Mouse (Mus musculus) ovary, postnatal 10 days (tissue): ENCODE data around the gene Synj2.

Experiments
- DNase-seq: peaks from one replicate; pipeline ENCODE4 v3.0.0; 2022; ENCODE audit warnings: low spot score

Gene Synj2

DNA sequence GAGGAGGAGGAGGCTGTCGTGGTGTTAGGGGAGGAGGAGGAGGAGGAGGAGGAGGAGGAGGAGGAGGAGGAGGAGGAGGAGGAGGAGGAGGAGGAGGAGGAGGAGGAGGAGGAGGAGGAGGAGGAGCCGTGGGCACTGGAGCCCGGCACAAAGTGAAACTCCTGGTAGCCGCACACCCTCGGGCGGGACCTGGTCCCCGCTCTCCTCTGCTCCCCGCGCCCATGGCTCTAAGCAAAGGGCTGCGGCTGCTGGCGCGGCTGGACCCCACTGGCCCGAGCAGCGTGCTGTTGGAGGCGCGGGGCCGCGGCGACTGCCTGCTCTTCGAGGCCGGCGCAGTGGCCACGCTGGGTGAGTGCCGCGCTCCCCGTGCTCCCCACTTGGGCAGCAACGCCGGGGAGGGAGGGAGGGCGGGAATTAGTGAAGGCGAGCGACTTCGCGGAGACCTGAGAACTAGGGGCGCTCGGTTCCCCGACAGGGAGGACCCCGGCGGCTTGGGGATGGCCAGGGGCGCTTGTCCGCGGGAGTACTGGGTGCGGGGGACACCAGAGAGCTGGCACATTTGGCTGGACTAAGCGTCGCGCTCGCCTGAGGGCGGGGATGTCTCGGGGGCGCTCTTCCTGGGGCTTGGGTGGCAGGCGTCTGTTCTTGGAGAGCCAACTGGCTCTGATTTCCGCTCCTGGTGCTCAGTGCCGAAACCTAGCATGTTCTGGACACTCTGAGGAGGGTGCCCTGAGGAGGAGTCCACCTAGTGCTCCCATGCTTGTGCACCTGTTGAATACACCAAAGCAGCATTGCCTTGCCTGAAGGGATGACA is at the start of gene Synj2:
TSS of gene Synj2 (plus strand) at position 51 of the 814 bp plus-strand sequence.
- DNase-seq, result peak; percentile 36

DNA sequence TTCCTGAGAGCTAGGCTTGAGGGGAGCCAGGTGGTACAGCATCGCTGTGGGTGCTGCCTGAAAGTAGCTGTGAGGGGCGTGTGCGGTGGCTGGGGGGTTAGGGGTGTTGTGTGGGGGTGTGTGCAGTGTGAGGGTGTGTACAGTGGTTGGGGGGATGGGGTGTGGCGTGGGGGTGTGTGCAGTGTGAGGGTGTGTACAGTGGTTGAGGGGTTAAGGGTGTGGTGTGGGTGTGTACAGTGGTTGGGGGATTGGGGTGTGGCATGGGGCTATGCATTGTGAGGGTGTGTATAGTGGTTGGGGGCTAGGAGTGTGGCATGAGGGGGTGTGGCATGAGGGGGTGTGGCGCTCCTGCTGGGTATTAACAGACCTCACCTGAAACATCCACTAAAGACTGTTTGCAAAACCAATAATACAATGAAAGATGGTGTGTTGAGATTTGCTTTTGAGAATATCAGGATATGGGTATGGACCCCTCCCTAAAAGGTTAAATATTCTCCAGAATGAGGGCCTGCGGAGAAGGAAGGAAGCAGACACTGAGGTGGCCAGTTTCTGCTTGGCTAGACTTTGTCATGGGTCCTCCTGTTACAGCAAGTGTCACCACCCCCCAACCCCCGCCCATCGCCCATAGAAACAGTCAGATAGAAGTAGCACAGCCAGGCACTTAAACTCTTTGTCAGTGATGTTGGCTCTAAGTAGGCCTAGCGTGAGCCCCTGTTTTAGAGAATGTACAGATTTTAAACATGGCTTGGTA is 49.0 kb upstream of the Synj2 start:
- DNase-seq, result no peak

DNA sequence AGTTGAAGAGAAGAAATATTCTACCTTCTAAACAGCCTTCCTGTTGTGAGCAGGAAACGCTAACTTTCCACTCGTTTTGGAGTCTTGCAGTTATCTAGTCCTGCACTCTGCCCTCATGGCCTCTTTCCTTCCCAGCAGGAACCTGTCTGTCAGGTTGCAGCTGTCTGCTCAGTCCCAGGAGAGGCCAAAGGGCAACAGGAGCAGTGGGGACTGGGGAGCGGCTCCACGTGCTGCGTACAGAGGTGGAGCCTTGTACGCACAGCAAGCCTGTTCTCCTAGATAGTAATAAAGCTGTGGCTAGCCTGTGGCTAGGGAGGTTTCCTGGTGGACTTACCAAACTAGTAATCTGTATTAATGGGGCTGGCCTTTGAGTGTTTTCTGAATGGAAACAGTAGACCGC is 48.0 kb upstream of the Synj2 start:
- no peak for DNase-seq

DNA sequence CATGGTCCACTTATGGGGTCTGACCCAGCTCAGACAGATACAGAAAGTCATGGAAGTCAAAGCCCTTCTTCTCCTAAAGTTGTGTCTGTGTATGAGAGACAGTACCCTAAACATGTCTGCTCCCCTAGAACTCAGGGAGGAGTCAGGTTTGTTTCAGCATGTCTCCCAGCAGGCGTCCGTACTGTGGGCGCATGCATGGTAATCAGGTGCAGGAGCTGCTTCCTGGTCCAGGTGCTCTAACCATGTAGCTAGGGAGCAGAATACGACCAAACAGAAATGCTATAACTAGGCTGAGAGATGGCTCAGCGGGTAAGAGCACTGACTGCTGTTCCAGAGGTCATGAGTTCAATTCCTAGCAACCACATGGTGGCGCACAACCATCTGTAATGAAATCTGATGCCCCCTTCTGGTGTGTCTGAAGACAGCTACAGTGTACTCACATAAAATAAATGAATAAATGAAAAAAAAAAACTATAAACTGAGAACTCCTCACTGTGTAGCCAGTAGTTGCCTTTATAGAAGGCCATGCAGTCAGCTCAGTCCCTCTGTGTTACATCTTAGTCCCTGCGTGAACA is 47.4 kb upstream of the Synj2 start:
- no peak for DNase-seq

DNA sequence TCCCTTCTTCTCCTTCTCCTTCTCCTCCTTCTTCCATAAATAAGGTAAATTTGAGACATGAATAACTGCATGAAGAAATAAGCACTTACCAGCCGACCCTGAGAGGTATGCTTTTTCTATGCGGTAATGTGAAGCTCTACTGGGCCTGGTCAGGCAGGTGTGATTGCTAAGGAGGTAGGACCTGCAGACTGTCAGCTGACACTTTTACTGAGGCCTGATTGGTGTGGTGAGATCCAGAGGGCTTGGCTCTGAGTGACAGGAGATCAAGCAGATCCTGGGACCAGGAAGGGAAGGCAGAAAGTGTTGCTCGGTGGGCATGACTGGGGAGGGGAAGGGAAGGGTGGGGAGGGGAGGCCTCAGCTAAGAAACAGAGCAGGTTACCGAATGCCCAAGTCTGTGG is 45.0 kb upstream of the Synj2 start:
- no peak for DNase-seq

DNA sequence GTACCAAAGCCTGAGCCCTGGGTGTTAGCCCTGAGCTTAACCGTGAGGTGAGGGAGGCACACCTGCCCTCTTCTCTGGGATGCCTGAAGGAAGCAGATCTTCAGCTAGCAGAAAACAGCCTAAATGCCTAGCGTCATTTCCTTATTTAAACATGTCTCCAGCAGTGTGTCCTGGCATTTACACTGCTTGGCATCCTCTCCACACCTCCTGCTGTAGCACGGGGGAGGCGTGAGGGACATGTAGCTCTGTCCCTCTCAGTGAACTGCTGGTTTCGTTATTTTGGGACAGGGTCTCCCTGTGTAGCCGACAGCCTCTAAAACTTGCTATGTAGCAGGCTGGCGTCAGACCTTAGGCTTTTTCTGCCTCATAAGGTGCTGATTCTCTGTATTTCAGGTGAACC is 44.5 kb upstream of the Synj2 start:
- DNase-seq, result no peak

DNA sequence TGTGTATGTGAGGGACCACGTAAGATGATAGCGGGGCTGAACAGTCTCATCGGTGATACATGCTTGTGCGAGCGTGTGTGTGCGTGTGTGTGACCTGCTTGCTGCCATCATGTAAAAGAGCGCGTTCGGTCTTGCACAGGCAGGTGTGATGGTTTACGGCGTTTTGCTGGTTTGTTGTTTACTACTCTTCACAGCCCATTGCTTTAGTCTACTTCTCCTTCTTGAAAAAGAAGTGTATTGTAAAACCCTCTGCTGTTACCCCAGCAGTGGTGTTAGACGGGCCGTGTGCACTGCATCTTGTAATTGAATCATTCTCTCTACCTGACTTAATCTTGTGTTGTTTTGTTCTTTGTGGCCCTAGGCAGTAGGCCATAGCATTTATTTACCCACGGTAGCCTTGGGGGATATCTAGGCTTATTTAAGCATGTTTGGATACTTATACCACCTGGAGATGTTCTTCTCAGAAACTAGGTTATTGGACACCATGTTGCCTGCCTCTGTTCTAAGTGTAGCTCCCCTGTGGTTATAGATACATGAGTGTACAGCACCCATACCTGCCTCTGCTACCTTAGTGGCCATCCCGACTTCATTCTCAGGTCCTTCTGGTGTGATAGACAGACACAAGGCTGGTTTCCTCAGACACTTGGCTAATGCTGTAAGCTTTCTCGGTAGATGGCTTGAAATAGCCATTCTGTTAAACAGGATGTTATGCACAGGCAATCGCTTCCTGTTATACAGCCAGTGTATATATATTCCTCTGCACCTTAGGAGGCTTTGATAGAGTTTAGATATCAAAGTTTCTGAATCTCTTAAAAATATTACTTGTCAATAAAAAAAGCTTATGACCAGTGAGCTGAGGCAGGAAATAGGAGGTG is 43.5 kb upstream of the Synj2 start:
- no peak for DNase-seq

DNA sequence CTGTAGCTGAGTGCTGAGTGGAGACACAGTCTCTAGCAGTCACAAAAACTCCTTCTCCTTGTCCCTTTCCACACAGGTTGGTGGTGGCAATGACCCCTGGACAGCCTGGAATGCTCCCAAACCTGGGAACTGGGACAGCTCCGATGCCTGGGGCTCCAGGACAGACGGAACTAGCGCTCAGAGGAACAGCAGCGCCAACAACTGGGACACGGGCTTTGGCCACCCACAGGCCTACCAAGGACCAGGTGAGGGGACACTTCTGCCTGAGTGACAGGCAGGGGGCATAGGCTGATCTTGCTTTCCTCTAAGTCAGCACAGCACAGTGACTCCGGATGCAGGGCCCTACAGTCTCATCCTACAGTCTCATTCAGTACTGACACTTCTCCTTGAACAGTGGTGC is 41.8 kb upstream of the Synj2 start:
- no peak for DNase-seq

DNA sequence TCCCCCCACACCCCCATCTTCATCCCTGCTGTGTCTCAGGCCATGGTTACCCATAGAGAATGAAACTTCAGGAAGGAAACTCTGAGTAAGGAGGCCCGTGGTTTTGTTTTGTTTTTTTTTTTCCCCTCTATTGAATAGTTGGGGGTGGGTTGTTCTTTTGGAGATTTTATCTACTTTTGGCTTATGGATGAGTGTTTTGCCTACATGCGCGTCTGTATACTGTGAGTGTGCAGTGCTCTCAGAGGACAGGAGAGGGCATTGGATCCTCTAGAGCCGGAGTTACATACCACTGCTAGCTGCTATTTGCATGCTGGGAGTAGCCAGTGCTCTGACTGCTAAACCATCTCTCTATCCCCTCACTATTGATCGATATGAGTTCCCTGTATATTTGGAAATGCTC is 39.7 kb upstream of the Synj2 start:
- DNase-seq, result no peak

DNA sequence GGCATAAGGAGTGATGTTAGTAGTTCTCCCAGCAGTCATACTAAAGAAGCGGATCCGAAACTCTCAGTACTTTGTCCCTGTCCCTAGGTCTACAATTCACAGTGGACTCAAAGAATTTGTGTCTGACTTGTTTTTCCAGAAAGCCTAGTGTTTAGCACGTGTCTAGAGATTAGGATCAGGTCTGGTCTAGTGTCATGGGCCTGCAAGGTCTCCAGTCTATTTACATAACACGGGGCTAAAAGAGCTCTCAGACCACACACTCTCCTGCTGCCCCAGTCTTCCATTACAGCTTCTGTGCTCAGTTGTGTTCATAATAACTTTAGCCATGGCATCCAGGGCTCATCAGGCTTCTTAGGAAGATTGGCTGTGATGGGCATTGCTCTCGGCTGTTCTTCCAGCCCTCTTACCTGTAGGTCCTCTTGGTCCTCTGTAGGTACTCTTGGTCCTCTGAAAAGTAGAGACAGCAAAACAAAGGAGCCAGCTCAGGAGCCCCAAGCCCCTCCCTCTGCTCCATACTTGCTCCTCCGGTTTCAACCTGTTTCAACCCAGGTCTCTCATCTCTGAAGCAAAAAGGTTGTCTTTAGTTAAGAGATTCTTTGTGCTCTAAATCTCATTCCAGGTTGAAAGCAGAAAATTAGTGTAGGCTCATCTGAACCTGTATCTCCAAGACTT is 37.3 kb upstream of the Synj2 start:
- no peak for DNase-seq

DNA sequence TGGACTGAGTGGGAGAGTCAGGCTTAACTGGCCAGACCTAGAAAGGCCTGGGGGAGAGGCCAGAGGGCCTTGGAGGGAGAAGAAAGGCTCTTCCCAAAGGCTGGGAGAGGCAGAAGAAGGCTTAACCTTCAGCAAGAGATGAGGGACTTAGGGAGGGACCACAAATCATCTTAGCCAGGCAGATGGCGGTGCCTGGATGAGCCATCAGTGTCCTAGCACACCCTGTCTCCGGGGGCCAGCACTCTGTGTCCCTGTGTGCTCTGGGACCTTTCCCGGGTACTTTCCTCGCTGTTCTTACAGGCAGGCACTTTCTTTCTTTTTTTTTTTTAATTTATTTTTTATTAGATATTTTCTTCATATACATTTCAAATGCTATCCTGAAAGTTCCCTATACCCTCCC is 31.4 kb upstream of the Synj2 start:
- DNase-seq, result no peak

DNA sequence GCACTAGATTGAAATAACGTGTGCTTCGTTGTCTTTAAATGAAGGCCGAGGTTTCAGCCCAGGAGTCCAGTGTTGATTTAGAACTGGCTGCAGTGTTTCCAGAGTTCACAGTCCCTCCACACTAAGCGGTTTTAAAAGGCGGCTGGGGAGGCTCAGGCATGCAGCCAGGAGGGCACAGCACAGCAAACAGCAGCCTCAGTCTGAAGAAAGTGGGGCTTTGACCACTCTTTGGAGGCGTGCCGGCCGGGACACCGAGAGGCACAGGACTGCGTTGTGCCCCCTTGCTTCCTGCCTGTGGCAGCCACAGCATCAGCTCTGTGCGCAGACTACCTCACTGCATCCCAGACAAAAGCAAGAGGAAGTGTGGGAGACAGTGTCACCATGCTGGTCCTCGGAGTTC is 29.5 kb upstream of the Synj2 start:
- no peak for DNase-seq

DNA sequence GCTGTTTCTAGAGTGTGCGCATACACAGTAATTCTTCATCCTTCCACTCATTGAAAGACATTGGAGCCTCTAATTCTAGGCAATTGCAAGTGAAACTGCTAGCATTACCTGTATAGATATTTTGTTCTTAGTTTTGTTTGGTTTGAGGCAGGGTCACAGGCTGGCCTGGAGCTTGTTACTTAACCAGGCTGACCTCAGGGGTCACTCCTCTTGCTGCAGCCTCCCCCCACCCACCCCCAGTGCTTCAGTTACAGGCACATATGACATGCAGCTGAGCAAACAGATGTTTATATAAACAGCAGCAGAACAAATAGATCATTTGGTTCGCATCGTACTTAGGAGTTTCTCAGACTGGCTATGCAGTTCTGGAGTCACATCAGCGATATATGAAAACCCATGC is 28.3 kb upstream of the Synj2 start:
- no peak for DNase-seq

DNA sequence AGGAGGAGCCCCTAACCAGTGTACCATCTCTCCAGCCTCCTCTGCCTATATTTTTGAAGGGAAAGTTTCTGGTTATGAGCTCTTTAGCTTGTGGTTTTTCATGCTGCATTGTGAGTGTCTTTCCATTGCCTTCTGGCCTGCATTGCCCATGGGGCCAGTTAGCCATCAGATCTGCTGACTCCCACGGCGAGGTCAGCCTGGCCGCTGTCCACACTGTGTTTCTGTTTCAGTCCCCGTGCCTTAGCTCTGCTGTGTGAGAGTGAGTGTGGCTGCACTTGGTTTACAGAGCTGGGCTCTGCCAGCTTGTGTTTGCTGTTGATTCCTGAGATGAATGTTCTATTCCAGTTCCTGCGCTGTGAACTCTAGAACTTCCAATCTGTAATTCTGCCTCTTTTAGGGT is 26.9 kb upstream of the Synj2 start:
- no peak for DNase-seq

DNA sequence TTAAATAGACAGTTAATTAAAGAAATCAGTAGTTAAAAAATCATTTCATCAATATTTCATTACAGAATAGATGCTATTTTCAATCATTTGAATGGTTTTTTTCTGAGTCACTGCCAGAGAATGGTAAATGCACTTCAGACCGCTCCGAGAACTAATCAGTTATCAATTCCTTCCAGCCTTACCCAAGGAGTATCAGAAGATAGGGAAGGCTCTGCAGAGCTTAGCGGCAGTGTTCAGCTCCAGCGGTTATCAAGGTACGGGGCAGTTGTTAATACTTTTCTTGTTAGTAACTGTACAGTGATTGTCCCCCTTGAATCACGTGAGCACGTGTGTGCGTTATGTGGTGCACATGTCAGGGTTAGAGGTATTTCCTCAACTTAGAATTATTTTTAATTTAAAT is 19.1 kb upstream of the Synj2 start:
- DNase-seq, result no peak

DNA sequence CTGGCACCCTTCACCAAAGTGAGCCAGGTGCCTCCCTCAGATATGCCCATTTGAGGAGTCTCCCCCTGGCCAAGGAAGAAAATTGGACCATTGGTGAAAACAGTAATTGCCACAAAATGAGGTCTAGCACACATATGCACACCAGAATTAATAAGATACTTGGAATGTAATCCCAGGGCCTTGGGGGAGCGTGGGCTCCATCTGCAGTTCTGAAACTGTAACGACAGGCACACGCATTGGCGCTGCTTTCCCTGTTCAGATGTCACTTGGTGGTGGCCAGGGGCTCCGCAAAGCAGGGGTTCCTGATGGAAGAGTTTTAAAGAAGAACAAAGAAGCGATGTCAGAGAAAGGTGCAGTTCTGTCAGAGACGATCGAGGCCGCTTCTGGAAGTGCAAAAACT is 17.8 kb upstream of the Synj2 start:
- no peak for DNase-seq

DNA sequence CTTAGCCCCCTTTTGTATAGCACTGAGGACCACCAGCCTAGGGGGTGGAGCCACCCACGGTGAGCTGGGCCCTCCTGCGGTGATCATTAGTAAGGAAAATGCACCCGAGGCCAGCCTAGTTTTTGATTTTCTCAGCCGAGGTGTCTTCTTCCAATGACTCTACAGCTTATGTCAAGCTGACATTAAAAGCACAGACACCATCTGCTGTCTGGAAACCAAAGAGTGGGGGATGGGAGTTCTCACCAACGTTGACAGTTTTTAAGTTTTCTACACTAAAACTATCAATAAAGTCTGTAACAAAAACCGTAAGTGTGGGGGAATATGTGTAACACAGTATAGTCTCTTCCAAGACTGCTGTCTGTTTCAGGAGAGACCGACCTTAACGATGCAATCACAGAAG is 16.8 kb upstream of the Synj2 start:
- DNase-seq, result no peak

DNA sequence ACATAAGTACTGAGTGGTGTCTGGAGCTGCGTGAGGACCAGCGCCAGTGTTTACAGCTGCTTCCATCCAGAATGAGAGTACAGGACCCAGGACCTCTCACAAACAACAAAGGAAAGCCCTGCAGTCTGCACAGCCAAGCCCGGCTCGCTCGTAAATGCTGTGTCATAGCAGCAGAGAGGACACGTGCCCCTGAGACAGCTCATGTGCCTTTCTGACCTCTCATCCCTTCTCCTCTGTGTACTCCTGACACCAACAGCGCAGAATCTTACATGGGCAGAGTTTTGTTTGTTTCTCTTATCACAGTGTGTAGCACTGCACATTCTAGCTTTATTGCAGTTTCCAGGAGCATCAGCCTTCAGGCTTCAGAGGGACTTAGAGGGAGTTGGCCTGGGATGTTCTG is 14.4 kb upstream of the Synj2 start:
- no peak for DNase-seq

DNA sequence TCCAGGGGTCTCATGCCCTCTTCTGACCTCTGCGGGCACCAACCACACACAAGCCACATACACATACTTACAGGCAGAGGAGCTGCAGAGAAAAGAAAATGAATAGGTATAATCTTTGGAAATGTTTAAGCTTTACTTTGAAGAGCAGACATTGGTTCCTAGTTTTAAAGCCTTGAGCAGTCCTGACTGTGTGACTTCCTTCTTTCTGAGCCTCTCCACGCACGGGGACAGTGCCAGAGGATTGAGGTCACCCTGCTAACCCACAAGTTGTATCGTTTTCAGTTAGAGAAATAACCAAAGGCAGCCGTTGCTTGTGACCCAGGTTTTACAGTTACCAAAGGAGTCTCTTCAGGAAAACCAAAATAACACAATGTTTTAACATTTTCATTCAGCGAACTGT is 12.0 kb upstream of the Synj2 start:
- no peak for DNase-seq

DNA sequence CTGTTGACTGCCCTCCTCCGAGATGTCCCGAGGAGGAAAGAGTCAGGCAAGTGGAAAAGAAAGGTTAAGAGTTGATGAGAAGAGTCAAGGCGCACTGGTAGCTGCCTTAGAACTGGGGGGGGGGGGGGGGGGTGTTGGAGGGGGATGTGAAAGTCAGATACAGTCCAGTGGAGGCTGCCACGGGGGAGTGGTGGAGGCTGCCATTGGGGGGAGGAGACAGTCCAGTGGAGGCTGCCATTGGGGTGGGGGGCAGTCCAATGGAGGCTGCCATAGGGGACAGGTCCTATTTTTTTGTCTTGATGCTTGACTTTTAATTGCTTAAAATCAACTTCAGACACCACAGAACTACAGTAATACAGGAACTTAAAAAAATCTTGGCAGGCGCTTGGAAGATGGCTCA is 8.9 kb upstream of the Synj2 start:
- DNase-seq, result no peak

DNA sequence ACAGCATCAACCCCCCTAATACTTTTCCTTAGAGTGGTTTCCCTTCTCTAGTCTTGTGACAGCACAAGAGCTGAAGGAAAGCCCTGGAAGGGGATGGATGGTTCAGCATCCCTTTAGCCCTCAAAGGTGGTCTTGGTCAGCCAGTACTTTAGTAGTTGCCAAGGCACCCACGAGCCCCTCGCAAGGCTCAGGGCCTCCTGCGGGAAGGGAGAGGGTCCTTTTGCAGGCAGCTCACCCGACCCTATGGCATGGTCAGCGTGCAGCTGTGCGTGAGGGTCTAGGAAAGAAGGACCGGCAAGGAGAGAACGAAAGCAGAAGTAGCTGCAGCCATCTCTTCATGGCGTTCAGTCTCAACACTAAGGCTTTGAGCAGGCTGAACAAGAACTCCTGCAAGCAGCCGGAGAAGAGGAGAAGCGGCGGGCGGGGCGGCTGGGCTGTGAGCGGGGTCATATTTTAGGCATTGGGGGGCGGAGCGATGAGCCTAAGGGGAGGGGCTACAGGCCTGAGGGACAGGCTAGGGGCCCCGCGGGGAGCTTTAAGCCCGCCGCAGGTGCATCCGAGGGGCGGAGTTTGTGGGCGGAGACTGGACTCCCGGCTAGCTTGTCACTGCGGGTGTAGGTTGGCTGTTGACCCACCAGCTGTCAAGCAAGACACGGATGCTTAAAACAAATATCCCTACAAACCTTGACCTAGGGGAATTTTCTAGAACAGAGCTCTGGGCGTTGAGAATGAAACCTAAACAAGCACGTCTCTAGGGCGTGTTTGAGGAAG is 6.3 kb upstream of the Synj2 start:
- DNase-seq, result no peak
